ENCODE assay signal across 13 mouse cellular contexts in genomic region chr8:70300881-70301280, GRCm38 (mm10). TPM values are rescaled to one million over a fixed set of nuclear protein-coding genes. Genes with fewer than 3 reads are reported as not detected.
DNase-seq lines count a peak whose midpoint lies in the region; ATAC-seq and TF ChIP-seq lines count a peak whose summit lies in the region.
"Had no signal": no experiment of that assay in that cellular context is flagged by ENCODE, and none has a peak within 500 bp of the region (broad histone marks: within the 10 kb centered on the region; RNA-seq: fewer than 3 reads in every experiment).

No protein-coding gene starts in this region.

- H3K36me3 ChIP-seq in kidney, embryonic 15.5 days = peaks cover 59% of the 10 kb centered on the region
- H3K36me3 ChIP-seq in E14TG2a.4 (ENCODE audit: insufficient read depth, low read length) = peaks cover 73% of the 10 kb centered on the region
- H3K36me3 ChIP-seq in embryonic facial prominence, embryonic 13.5 days = peaks cover 59% of the 10 kb centered on the region
- peaks cover 38% of the 10 kb centered on the region for H3K36me3 ChIP-seq in liver, postnatal 0 days (replicated peaks; ENCODE audit: insufficient read depth, low read length)

- H3K4me3 ChIP-seq in kidney, embryonic 15.5 days (replicated peaks) = peak overlapping the region; percentile 97
- peak overlapping the region; percentile 99; the same call in 1 of the 2 replicates for H3K4me3 ChIP-seq in E14TG2a.4 (replicated peaks; ENCODE audit: low read length)
- H3K4me3 ChIP-seq in embryonic facial prominence, embryonic 13.5 days = no peak overlapping the region
- no peak overlapping the region for H3K4me3 ChIP-seq in liver, postnatal 0 days (ENCODE audit: low read depth, low read length)

- H3K27ac ChIP-seq in kidney, embryonic 15.5 days = no peak overlapping the region
- no peak overlapping the region for H3K27ac ChIP-seq in embryonic facial prominence, embryonic 13.5 days
- H3K27ac ChIP-seq in liver, postnatal 0 days (ENCODE audit: low read depth) = no peak overlapping the region

- DNase-seq in kidney, postnatal 4 days = no peak
- no peak for DNase-seq in liver, postnatal 0 days
- DNase-seq in spleen, adult 18-20 months = no peak
- DNase-seq in thymus, postnatal 10 days (ENCODE audit: low spot score in 2 of 2) = no peak
- DNase-seq: cerebellum, adult 9-10 months; gastrocnemius, postnatal 14 days; kidney, postnatal 10 days had no signal

- 85% methylated on average over 3 of the region's 3 CpGs for whole genome bisulfite sequencing in kidney, embryonic 15.5 days
- WGBS in embryonic facial prominence, embryonic 13.5 days = 84% methylated on average over 3 of the region's 3 CpGs
- WGBS in liver, postnatal 0 days (ENCODE audit: insufficient replicate concordance) = 47% methylated on average over 3 of the region's 3 CpGs

- no peak overlapping the region for H3K9ac ChIP-seq in kidney, embryonic 15.5 days
- no peak overlapping the region for H3K9ac ChIP-seq in embryonic facial prominence, embryonic 13.5 days
- no peak overlapping the region for H3K9ac ChIP-seq in liver, postnatal 0 days (replicated peaks)

- H3K4me1 ChIP-seq in kidney, embryonic 15.5 days = peaks cover 31% of the 10 kb centered on the region
- peaks cover 37% of the 10 kb centered on the region for H3K4me1 ChIP-seq in E14TG2a.4 (replicated peaks; ENCODE audit: low read depth, low read length)
- peaks cover 25% of the 10 kb centered on the region for H3K4me1 ChIP-seq in embryonic facial prominence, embryonic 13.5 days
- peaks cover 21% of the 10 kb centered on the region for H3K4me1 ChIP-seq in liver, postnatal 0 days (ENCODE audit: insufficient read depth)

- TF ChIP-seq EP300 in liver, postnatal 0 days (IDR thresholded peaks at IDR 0.05; ENCODE audit: low read depth) = no peak

- no peaks in the 10 kb centered on the region for H3K9me3 ChIP-seq in kidney, embryonic 15.5 days (replicated peaks)
- no peaks in the 10 kb centered on the region for H3K9me3 ChIP-seq in E14TG2a.4 (ENCODE audit: low read length)
- H3K9me3 ChIP-seq in embryonic facial prominence, embryonic 13.5 days = no peaks in the 10 kb centered on the region
- H3K9me3 ChIP-seq in liver, postnatal 0 days (ENCODE audit: low read length) = no peaks in the 10 kb centered on the region

- H3K27me3 ChIP-seq in kidney, embryonic 15.5 days = no peaks in the 10 kb centered on the region
- no peaks in the 10 kb centered on the region for H3K27me3 ChIP-seq in E14TG2a.4 (ENCODE audit: insufficient read depth, low read length)
- H3K27me3 ChIP-seq in embryonic facial prominence, embryonic 13.5 days = no peaks in the 10 kb centered on the region
- no peaks in the 10 kb centered on the region for H3K27me3 ChIP-seq in liver, postnatal 0 days (ENCODE audit: insufficient read depth, low read length)

- no peak for TF ChIP-seq CTCF in E14TG2a.4 (conservative IDR thresholded peaks at IDR 0.05; ENCODE audit: low read length)
- no peak for TF ChIP-seq CTCF in liver, postnatal 0 days (IDR thresholded peaks at IDR 0.05; ENCODE audit: low read depth)

- ATAC-seq in kidney, embryonic 15.5 days (replicated peaks; ENCODE audit: low FRiP score) = no peak
- ATAC-seq in embryonic facial prominence, embryonic 13.5 days (ENCODE audit: insufficient number of reproducible peaks, insufficient read depth, low FRiP score, low TSS enrichment, low read depth) = no peak
- ATAC-seq in liver, postnatal 0 days = no peak
- ATAC-seq: forebrain, embryonic 14.5 days; inflammation-experienced regulatory T-cells, adult 6 months had no signal

- H3K4me2 ChIP-seq in kidney, embryonic 15.5 days = peak overlapping the region; percentile 87; the same call in 1 of the 2 replicates
- H3K4me2 ChIP-seq in embryonic facial prominence, embryonic 13.5 days = peak overlapping the region; percentile 92; the same call in 1 of the 2 replicates
- H3K4me2 ChIP-seq in liver, postnatal 0 days (ENCODE audit: low read depth, low read length) = peak overlapping the region; percentile 9; the same call in 1 of the 2 replicates

RNA-seq across cellular contexts. Expression of gene Ddx49, which starts 1.4 kb away (rescaled TPM):
- 45.1 and 49.0 TPM in 2 replicates for polyA plus RNA-seq in kidney, embryonic 15.5 days (2015; fragmentation: Nextera tagmentation; extraction: Ambion mirVana)
- polyA plus RNA-seq in embryonic facial prominence, embryonic 13.5 days (2015; fragmentation: Nextera tagmentation; extraction: Ambion mirVana) = 54.4 and 58.3 TPM in 2 replicates
- 15.2 and 16.3 TPM in 2 replicates for polyA plus RNA-seq in liver, postnatal 0 days (2015; fragmentation: Nextera tagmentation; extraction: Ambion mirVana)

RNA-seq across cellular contexts. Expression of gene Cope, which starts 1.4 kb away (rescaled TPM):
- 320 and 327 TPM in 2 replicates for polyA plus RNA-seq in kidney, embryonic 15.5 days (2015; fragmentation: Nextera tagmentation; extraction: Ambion mirVana)
- polyA plus RNA-seq in embryonic facial prominence, embryonic 13.5 days (2015; fragmentation: Nextera tagmentation; extraction: Ambion mirVana) = 315 and 327 TPM in 2 replicates
- polyA plus RNA-seq in liver, postnatal 0 days (2015; fragmentation: Nextera tagmentation; extraction: Ambion mirVana) = 162 and 171 TPM in 2 replicates

RNA-seq across cellular contexts. Expression of gene Cers1, which starts 14.7 kb away (rescaled TPM):
- 2.6 and 4.0 TPM in 2 replicates for polyA plus RNA-seq in kidney, embryonic 15.5 days (2015; fragmentation: Nextera tagmentation; extraction: Ambion mirVana)
- 9.3 and 9.4 TPM in 2 replicates for polyA plus RNA-seq in embryonic facial prominence, embryonic 13.5 days (2015; fragmentation: Nextera tagmentation; extraction: Ambion mirVana)
- polyA plus RNA-seq in liver, postnatal 0 days (2015; fragmentation: Nextera tagmentation; extraction: Ambion mirVana) = 0.12 TPM in 1 of 2 replicates, not detected in the other
- polyA plus RNA-seq: inflammation-experienced regulatory T-cells, adult 6 months had no signal

RNA-seq across cellular contexts. Expression of gene Homer3, which starts 18.3 kb away (rescaled TPM):
- 69.5 and 79.9 TPM in 2 replicates for polyA plus RNA-seq in kidney, embryonic 15.5 days (2015; fragmentation: Nextera tagmentation; extraction: Ambion mirVana)
- polyA plus RNA-seq in embryonic facial prominence, embryonic 13.5 days (2015; fragmentation: Nextera tagmentation; extraction: Ambion mirVana) = 47.3 and 57.5 TPM in 2 replicates
- polyA plus RNA-seq in liver, postnatal 0 days (2015; fragmentation: Nextera tagmentation; extraction: Ambion mirVana) = 4.3 and 5.6 TPM in 2 replicates

RNA-seq across cellular contexts. Expression of gene Gdf1, which starts 28.7 kb away (rescaled TPM):
- polyA plus RNA-seq in kidney, embryonic 15.5 days (2015; fragmentation: Nextera tagmentation; extraction: Ambion mirVana) = 5.2 and 6.2 TPM in 2 replicates
- 2.2 and 4.2 TPM in 2 replicates for polyA plus RNA-seq in embryonic facial prominence, embryonic 13.5 days (2015; fragmentation: Nextera tagmentation; extraction: Ambion mirVana)
- 0.16 TPM in 1 of 2 replicates, not detected in the other for polyA plus RNA-seq in liver, postnatal 0 days (2015; fragmentation: Nextera tagmentation; extraction: Ambion mirVana)
- polyA plus RNA-seq: liver, adult 2 months had no signal

Comparison
In these comparisons a context has a peak if more than half of its experiments do, and no peak if none do; other contexts are left out.
1. H3K4me2 ChIP-seq: peak in every context shown above with its lines; median percentile 92 in embryonic facial prominence, embryonic 13.5 days; 87 in kidney, embryonic 15.5 days; 9 in liver, postnatal 0 days.
2. H3K4me3 ChIP-seq: peak in kidney, embryonic 15.5 days (single experiment) and E14TG2a.4 (single experiment); none in embryonic facial prominence, embryonic 13.5 days (single experiment) and liver, postnatal 0 days (single experiment).